Mouse (Mus musculus) forebrain, embryonic 13.5 days (tissue): ENCODE data around the gene Atp11b. TPM values are rescaled to one million over a fixed set of nuclear protein-coding genes. Genes with fewer than 3 reads are reported as not detected.

Experiments
- ATAC-seq: fragments of 200-750 bp; cut with Nextera tagmentation; 2 replicates; pipeline ENCODE4 v1.8.0; 2017
- H3K27ac ChIP-seq: fragments of 300-500 bp; sonication (generic); 2 replicates; pipeline ENCODE4 v1.5.1; 2015; ENCODE audit warnings: inconsistent platforms, mild to moderate bottlenecking, moderate library complexity
- H3K27me3 ChIP-seq: fragments of 300-500 bp; sonication (generic); 2 replicates; pipeline ENCODE4 v1.6.1; 2015; ENCODE audit warnings: mild to moderate bottlenecking, inconsistent platforms
- H3K36me3 ChIP-seq: fragments of 300-500 bp; sonication (generic); 2 replicates; pipeline ENCODE4 v1.6.1; 2015; ENCODE audit warnings: mild to moderate bottlenecking, inconsistent platforms; ENCODE audit not compliant: poor library complexity, severe bottlenecking
- H3K4me1 ChIP-seq: fragments of 300-500 bp; sonication (generic); 2 replicates; pipeline ENCODE4 v1.6.1; 2015; ENCODE audit warnings: inconsistent platforms
- H3K4me2 ChIP-seq: fragments of 300-500 bp; sonication (generic); 2 replicates; pipeline ENCODE4 v1.6.1; 2015; ENCODE audit warnings: inconsistent platforms, mild to moderate bottlenecking, moderate library complexity
- H3K4me3 ChIP-seq: fragments of 300-500 bp; sonication (generic); 2 replicates; pipeline ENCODE4 v1.5.1; 2015; ENCODE audit warnings: mild to moderate bottlenecking, inconsistent platforms
- H3K9ac ChIP-seq: fragments of 300-500 bp; sonication (generic); 2 replicates; pipeline ENCODE4 v1.6.1; 2015; ENCODE audit warnings: mild to moderate bottlenecking, inconsistent platforms
- H3K9me3 ChIP-seq: fragments of 300-500 bp; sonication (generic); replicated peaks from 2 replicates; pipeline ENCODE4 v1.6.1; 2016; ENCODE audit warnings: inconsistent platforms
- WGBS: fragments of 180-500 bp; shearing (Covaris S2); methylation state at CpG from one replicate; pipeline ENCODE4 v1.1.7; 2015; 5-methylcytosine and 5-hydroxymethylcytosine counted together
- polyA plus RNA-seq: library from polyadenylated mRNA; unstranded; fragments of >200 nt; fragmentation: Nextera tagmentation; extraction: Ambion mirVana; gene quantifications from 2 replicates; pipeline ENCODE4 v1.2.1, GENCODE M21; 2015

Gene Atp11b
- polyA plus RNA-seq, 1 experiment from 2014 or later: 20.4 TPM

GRCm38 (mm10) chr3:35732778-35733147 is 21.1 kb upstream of the Atp11b start:
- Histone ChIP-seq H3K4me3 (no peak overlapping the region), H3K36me3 (no peaks in the 10 kb centered on the region), H3K9me3 (no peaks in the 10 kb centered on the region), H3K27ac (no peak overlapping the region), H3K4me1 (no peaks in the 10 kb centered on the region), H3K9ac (no peak overlapping the region), H3K4me2 (no peak overlapping the region), H3K27me3 (no peaks in the 10 kb centered on the region)
- ATAC-seq: no peak

- Histone ChIP-seq H3K36me3 (no peaks in the 10 kb centered on the region), H3K9me3 (no peaks in the 10 kb centered on the region), H3K9ac (no peak overlapping the region), H3K27me3 (no peaks in the 10 kb centered on the region), H3K27ac (no peak overlapping the region), H3K4me1 (no peaks in the 10 kb centered on the region), H3K4me2 (no peak overlapping the region), H3K4me3 (no peak overlapping the region)
- no peak for ATAC-seq
- WGBS: 87% methylated on average over 4 of the region's 4 CpGs
Measured at GRCm38 (mm10) chr3:35734509-35734908, 19.4 kb upstream of the Atp11b start.

- no peaks in the 10 kb centered on the region for H3K36me3 ChIP-seq
- no peak overlapping the region for H3K9ac ChIP-seq
- no peaks in the 10 kb centered on the region for H3K4me1 ChIP-seq
- H3K27ac ChIP-seq: no peak overlapping the region
- H3K4me3 ChIP-seq: no peak overlapping the region
- H3K9me3 ChIP-seq: no peaks in the 10 kb centered on the region
- no peak for ATAC-seq
- no peak overlapping the region for H3K4me2 ChIP-seq
- 92% methylated on average over 3 of the region's 3 CpGs for WGBS
- no peaks in the 10 kb centered on the region for H3K27me3 ChIP-seq
Measured at GRCm38 (mm10) chr3:35738071-35738470, 15.8 kb upstream of the Atp11b start.

GRCm38 (mm10) chr3:35745010-35745409 is 8.9 kb upstream of the Atp11b start:
- WGBS: 48% methylated on average over 4 of the region's 4 CpGs
- no peak for ATAC-seq
- Histone ChIP-seq H3K9ac (no peak overlapping the region), H3K4me3 (no peak overlapping the region), H3K36me3 (no peaks in the 10 kb centered on the region), H3K9me3 (no peaks in the 10 kb centered on the region), H3K4me2 (no peak overlapping the region), H3K27me3 (no peaks in the 10 kb centered on the region), H3K27ac (no peak overlapping the region), H3K4me1 (no peaks in the 10 kb centered on the region)

GRCm38 (mm10) chr3:35746840-35747456 is 7.0 kb upstream of the Atp11b start:
- no peaks in the 10 kb centered on the region for H3K4me1 ChIP-seq
- no peaks in the 10 kb centered on the region for H3K27me3 ChIP-seq
- no peak overlapping the region for H3K9ac ChIP-seq
- 74% methylated on average over 9 of the region's 9 CpGs for WGBS
- H3K4me3 ChIP-seq: no peak overlapping the region
- no peaks in the 10 kb centered on the region for H3K36me3 ChIP-seq
- no peak for ATAC-seq
- no peaks in the 10 kb centered on the region for H3K9me3 ChIP-seq
- H3K4me2 ChIP-seq: no peak overlapping the region
- no peak overlapping the region for H3K27ac ChIP-seq

DNA sequence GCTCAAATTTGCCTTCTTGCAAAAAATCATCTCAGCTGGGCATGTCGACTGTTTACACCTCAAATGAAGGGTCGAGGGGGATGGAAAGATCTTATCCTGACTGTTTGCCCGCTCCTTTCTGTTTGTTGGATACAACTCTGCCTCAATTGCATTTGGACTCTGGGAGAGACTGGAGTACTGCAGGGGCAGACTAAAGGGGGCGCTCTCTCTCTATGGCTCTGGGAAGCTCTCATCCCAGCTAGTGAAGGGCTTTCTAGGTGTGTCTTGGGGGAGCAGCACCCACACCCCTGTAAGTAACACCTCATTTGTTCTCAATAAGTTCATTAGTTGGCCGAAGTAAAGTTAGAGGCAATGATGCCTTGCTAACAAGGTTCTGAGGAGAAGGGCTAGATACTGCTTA is 3.6 kb upstream of the Atp11b start:
- H3K4me1 ChIP-seq: peaks cover 6% of the 10 kb centered on the region; the same call in 1 of the 2 replicates
- no peak overlapping the region for H3K27ac ChIP-seq
- no peak overlapping the region for H3K4me3 ChIP-seq
- no peak overlapping the region for H3K9ac ChIP-seq
- no peaks in the 10 kb centered on the region for H3K36me3 ChIP-seq
- no peaks in the 10 kb centered on the region for H3K9me3 ChIP-seq
- no peaks in the 10 kb centered on the region for H3K27me3 ChIP-seq
- no peak for ATAC-seq
- WGBS: 57% methylated on average over 5 of the region's 5 CpGs
- H3K4me2 ChIP-seq: no peak overlapping the region

DNA sequence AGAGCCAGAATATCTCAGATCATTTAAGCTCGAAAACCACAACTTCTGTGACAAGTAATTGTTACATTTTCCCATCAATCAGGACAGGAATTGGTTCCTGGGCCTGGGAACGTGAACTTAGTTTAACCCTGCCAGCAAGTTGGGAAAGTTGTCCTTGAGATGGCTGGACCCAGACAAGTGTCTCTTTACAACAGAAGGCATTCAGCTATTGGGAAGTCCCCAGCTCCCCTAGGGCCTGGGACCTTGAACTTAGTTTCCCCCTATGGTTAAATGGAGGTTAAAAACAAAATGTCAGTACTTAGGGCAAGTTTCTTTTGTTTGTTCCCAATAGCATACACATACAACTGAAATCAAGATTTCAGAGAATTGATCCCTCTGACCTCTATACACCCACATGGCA is 2.2 kb upstream of the Atp11b start:
- no peaks in the 10 kb centered on the region for H3K27me3 ChIP-seq
- H3K4me2 ChIP-seq: no peak overlapping the region
- H3K27ac ChIP-seq: no peak overlapping the region
- H3K4me1 ChIP-seq: peaks cover 12% of the 10 kb centered on the region
- H3K4me3 ChIP-seq: no peak overlapping the region
- no peaks in the 10 kb centered on the region for H3K9me3 ChIP-seq
- ATAC-seq: no peak
- H3K36me3 ChIP-seq: no peaks in the 10 kb centered on the region
- WGBS: 64% methylated on average over 2 of the region's 2 CpGs
- H3K9ac ChIP-seq: no peak overlapping the region

DNA sequence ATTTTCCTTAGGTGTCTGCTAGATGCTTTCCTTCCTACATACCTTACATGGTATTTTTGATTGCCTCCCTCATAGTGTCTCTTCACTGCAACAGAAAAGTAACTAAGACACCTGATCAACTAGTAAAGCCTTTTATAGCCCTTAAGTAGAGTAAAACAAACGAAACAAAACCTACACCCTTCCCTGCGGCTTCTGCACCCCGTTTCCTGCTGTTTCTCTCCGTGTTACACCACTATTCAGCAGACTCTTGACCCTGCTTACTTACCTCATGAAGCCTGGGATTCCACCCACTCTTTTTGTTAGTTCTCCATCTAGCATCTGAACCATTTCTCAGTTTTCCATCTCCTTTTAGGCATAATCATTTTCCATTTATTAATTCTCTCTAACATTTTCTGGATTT is 8.8 kb downstream of the Atp11b start:
- Histone ChIP-seq H3K36me3 (no peaks in the 10 kb centered on the region), H3K27ac (no peak overlapping the region), H3K9ac (no peak overlapping the region), H3K4me2 (no peak overlapping the region), H3K4me3 (no peak overlapping the region), H3K9me3 (no peaks in the 10 kb centered on the region), H3K4me1 (no peaks in the 10 kb centered on the region), H3K27me3 (no peaks in the 10 kb centered on the region)
- 63% methylated on average over 4 of the region's 4 CpGs for WGBS
- no peak for ATAC-seq

DNA sequence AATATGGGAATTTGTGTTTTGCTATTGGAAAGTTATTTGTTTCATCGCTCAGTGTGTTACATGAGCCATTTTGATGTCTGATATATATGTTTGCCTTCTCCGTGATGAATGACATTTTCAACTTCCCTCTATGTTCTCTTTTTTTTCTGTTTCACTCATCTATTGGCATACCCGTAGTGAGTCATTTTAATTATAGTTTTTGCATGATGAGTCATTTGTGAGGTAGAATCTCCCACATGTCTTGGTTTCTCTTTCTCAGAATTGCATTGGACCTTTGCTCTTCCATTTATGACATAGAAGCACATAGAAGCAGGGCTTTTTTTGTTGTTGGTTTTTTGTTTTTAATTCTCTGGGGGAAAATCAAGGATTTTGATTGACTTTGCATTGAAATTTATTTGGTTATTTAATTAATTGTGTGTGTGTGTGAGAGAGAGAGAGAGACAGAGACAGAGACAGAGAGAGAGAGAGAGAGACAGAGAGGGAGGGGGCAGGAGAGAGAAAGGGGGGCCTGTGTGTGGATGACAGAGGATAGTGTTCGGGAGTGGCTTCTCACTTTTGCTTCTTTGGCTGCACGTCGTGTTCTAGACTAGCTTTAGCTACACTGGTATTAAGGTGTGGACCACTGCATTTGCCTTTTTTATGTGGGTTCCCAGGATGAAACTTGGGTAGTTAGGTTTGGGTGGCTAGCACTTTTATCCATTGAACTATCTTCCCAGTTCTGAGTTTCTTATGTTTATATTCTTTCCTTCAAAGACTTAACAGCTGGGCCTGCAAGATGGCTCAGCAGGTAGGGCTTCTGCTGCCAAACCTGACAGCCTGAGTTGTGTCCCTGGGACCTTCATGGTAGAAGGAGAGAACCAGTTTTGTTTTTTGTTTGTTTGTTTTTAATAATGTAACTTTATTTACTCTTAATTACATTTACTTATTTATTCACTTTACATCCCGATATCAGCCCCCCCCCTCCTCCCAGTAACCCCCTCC is 11.0 kb downstream of the Atp11b start:
- no peaks in the 10 kb centered on the region for H3K4me1 ChIP-seq
- 85% methylated on average over 7 of the region's 7 CpGs for WGBS
- ATAC-seq: no peak
- no peak overlapping the region for H3K4me3 ChIP-seq
- peaks cover 5% of the 10 kb centered on the region for H3K9me3 ChIP-seq
- H3K27ac ChIP-seq: no peak overlapping the region
- no peak overlapping the region for H3K9ac ChIP-seq
- peaks cover 5% of the 10 kb centered on the region; the same call in 1 of the 2 replicates for H3K36me3 ChIP-seq
- no peaks in the 10 kb centered on the region for H3K27me3 ChIP-seq
- no peak overlapping the region for H3K4me2 ChIP-seq

GRCm38 (mm10) chr3:35779748-35780147 is 25.8 kb downstream of the Atp11b start:
- no peak for ATAC-seq
- Histone ChIP-seq H3K4me2 (no peak overlapping the region), H3K9me3 (no peaks in the 10 kb centered on the region), H3K27me3 (no peaks in the 10 kb centered on the region), H3K4me3 (no peak overlapping the region), H3K9ac (no peak overlapping the region), H3K27ac (no peak overlapping the region), H3K36me3 (no peaks in the 10 kb centered on the region), H3K4me1 (no peaks in the 10 kb centered on the region)
- WGBS: 90% methylated on average over 3 of the region's 3 CpGs

DNA sequence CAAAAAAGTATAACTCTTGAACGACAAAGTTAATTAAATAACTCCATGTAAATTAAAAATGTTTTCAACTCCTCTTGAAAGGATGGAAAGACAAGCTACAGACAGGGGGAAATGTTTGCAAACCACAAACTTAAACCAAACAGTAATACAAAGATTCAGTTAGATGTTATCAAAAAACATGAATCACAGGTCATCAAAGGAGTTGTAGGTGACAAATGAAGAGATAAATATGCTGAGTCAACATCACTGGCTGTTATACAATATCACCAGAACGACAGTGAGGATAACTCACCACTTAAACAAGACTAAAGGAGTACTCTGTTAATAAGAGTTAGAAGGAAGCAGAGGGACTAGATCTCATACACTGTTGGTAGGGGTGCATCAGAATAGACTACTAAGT is 48.1 kb downstream of the Atp11b start:
- ATAC-seq: no peak
- Histone ChIP-seq H3K27me3 (no peaks in the 10 kb centered on the region), H3K4me1 (no peaks in the 10 kb centered on the region), H3K36me3 (peaks cover 27% of the 10 kb centered on the region), H3K9ac (no peak overlapping the region), H3K4me3 (no peak overlapping the region), H3K9me3 (no peaks in the 10 kb centered on the region), H3K27ac (no peak overlapping the region), H3K4me2 (no peak overlapping the region)
- WGBS: 95% methylated on average over 2 of the region's 2 CpGs

GRCm38 (mm10) chr3:35819887-35820286 is 66.0 kb downstream of the Atp11b start:
- H3K9me3 ChIP-seq: no peaks in the 10 kb centered on the region
- H3K9ac ChIP-seq: no peak overlapping the region
- H3K36me3 ChIP-seq: peaks cover 25% of the 10 kb centered on the region
- ATAC-seq: no peak
- H3K4me3 ChIP-seq: no peak overlapping the region
- H3K27me3 ChIP-seq: no peaks in the 10 kb centered on the region
- 93% methylated on average over 3 of the region's 3 CpGs for WGBS
- no peak overlapping the region for H3K4me2 ChIP-seq
- H3K27ac ChIP-seq: no peak overlapping the region
- no peaks in the 10 kb centered on the region for H3K4me1 ChIP-seq
